Mouse (Mus musculus) cerebellum, adult 2 months (tissue): ENCODE measurements around the gene Rhoh.

Experiments used
- CTCF ChIP-seq: fragments of 200-500 bp; IDR thresholded peaks from 2 replicates; pipeline ENCODE4 v1.5.1; 2011; ENCODE audit warnings: low read depth, mild to moderate bottlenecking, control low read depth, low read length, moderate library complexity, borderline replicate concordance; ENCODE audit not compliant: insufficient read depth
- POLR2A ChIP-seq: fragments of 200-500 bp; IDR thresholded peaks from 2 replicates; pipeline ENCODE4 v1.6.1; 2011; ENCODE audit warnings: low read length, control low read depth, borderline replicate concordance; ENCODE audit not compliant: insufficient read depth

DNA sequence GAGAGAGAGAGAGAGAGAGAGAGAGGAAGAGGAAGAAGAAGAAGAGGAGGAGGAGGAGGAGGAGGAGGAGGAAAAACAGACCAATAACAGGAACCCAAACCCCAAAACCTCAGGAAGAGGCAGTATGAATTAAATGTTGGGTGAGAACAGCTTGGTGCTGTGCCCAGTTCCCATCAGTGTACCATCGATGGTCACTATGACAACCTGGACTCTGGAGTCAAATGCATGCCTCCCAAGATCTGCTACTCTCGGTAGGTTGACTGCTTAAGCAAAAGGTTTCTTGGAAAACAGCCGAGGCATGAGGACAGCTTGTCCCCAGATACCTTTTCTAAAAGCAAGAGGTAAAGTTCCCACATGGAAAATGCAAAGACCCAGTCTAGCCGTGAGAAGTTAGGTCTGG is 48.3 kb downstream of the Rhoh start:
- TF ChIP-seq POLR2A = no peak
- TF ChIP-seq CTCF = no peak
